Mouse (Mus musculus) olfactory bulb, adult 2 months (tissue): ENCODE data around the gene Fsd1.

Source experiments
- CTCF ChIP-seq: fragments of 200-500 bp; IDR thresholded peaks from 2 replicates; pipeline ENCODE4 v1.5.1; 2012; ENCODE audit warnings: low read depth, mild to moderate bottlenecking, low read length, moderate library complexity; ENCODE audit not compliant: insufficient read depth
- POLR2A ChIP-seq: fragments of 200-500 bp; IDR thresholded peaks from 2 replicates; pipeline ENCODE4 v1.6.1; 2012; ENCODE audit warnings: mild to moderate bottlenecking, low read depth, low read length, moderate library complexity; ENCODE audit not compliant: insufficient read depth

DNA sequence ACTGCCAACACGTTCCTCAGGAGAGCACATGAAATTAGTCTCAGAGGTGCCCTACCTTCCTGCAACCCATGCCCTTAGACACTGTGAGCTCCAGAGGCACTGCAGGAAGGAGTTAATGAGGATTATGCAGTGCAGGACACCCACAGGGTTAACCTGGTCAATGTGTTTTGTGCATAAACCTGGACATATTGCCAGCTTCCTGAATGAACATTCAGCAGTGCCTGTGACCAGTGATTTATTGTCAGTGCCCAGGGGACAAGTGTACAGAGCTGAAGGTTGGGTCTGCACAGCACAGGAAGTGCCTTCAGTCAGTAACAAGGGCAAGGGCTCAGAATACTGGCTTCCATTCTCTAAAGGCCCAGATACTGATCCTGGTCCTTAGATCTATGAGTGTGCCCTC is 40.6 kb downstream of the Fsd1 start:
- TF ChIP-seq CTCF (no peak), POLR2A (no peak)
